Mouse (Mus musculus): Measurements from ENCODE around the gene Nt5c3b. TPM values are rescaled to one million over a fixed set of nuclear protein-coding genes. Genes with fewer than 3 reads are reported as not detected.

Nt5c3b gene
- total RNA-seq (2021) = 10 to 100 TPM; 71.4 to 77.1 TPM

DNA sequence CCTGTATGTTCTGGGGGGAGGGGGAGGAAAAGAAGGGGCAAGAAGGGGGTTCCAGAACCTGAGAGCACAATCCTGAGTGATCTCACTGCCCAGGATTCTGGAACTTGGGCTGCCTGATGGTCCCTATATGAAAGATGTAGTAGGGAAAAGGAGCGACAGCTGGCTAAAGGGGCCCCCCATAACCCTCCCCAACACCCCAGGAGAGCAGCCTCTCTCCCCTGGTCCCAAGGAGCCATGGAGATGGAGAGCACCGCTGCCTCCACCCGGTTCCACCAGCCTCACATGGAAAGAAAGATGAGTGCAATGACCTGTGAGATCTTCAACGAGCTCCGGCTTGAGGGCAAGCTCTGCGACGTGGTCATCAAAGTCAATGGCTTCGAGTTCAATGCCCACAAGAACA, at the start of gene Nt5c3b, which contains the start of gene Klhl10:
Gene Nt5c3b (minus strand): TSS at position 12 of the 400 bp plus-strand sequence.
Gene Klhl10 (plus strand): TSS at position 121 of the 400 bp plus-strand sequence.
- intact Hi-C loops (cut with DNase I) = no loop called here
- DNase-seq (ENCODE audit: extremely low spot score in 1 of 2, low spot score in 2 of 2) = no peak

DNA sequence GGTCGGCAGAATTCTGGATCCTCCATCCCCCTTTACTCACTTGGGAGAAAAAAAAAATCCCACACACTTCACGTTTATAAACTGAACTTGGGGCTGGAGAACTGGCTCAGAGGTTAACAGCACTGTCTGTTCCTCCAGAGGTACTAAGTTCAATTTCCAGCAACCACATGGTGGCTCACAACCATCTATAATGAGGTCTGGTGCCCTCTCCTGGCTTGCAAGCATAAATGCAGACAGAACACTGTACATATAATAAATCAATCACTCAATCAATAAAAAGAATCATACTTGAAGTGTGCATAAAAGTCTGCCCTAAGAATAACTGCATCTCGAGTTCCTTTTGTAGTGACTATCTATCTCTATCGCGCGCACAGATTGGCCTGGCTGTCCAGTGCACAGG, 49.3 kb upstream of the Nt5c3b start:
- intact Hi-C loops (cut with DNase I) = no loop called here

GRCm38 (mm10) chr11:100485801-100486538, 44.4 kb upstream of the Nt5c3b start:
- no peak for DNase-seq (ENCODE audit: extremely low spot score in 1 of 2, low spot score in 2 of 2)
- intact Hi-C loops (cut with DNase I) = no loop called here

More for the DNA sequence above, 49.3 kb upstream of the Nt5c3b start:
- no peak for DNase-seq (ENCODE audit: extremely low spot score in 1 of 2, low spot score in 2 of 2)

- intact Hi-C loops (cut with DNase I) = loop anchor here (5.0 kb wide), 1 partner anchor 33 kb away; no protein-coding TSS in a partner anchor
Measured at GRCm38 (mm10) chr11:100484461-100484860, 42.9 kb upstream of the Nt5c3b start.

DNA sequence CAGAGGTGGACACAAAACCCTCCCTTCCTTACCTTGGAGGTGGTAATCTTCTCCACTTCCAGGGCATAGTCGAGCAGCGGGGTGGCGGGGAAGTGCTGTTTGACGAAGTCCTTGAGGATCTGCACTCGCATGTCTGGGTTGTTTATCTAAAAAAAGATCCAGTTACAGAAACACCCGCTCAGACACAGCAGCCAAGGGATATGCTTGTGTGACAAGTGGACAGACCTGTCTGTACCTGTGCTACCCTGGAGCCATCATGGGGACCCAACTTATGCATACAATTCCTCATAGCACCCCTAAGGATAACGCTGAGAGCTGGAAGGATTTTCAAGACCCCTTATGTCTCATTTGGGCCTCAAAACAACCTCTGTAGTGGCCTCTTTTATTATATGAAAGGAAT, 37.5 kb upstream of the Nt5c3b start:
- intact Hi-C loops (cut with DNase I) = loop anchor here (2.0 to 5.0 kb wide), 2 partner anchors 22 to 102 kb away; no protein-coding TSS in a partner anchor
- no peak for DNase-seq (ENCODE audit: extremely low spot score in 1 of 2, low spot score in 2 of 2)

More at GRCm38 (mm10) chr11:100484461-100484860, 42.9 kb upstream of the Nt5c3b start:
- DNase-seq (ENCODE audit: extremely low spot score in 1 of 2, low spot score in 2 of 2) = no peak

- intact Hi-C loops (cut with DNase I) = loop anchor here (5.0 kb wide), 1 partner anchor 99 kb away; no protein-coding TSS in a partner anchor
- DNase-seq (ENCODE audit: extremely low spot score in 1 of 2, low spot score in 2 of 2) = no peak
Measured at GRCm38 (mm10) chr11:100476281-100476680, 34.7 kb upstream of the Nt5c3b start.

DNA sequence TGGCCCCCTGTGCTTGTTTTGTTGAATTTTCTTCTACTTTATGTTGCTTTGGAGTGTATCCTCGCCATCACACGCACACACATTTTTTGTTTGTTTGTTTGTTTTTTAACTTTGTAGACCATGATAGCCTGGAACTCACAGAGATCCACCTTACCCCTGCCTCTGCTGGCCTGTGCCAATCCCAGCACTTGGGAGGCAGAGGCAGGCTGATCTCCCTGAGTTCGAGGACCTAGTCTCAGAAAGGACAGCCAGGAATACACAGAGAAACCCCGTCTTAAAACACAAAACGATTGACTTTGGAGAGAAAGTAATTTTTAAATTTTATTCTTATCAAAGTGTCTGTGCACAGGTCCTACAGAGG, 31.3 kb upstream of the Nt5c3b start:
- intact Hi-C loops (cut with DNase I) = no loop called here
- DNase-seq (ENCODE audit: extremely low spot score in 1 of 2, low spot score in 2 of 2) = no peak

GRCm38 (mm10) chr11:100472197-100472934, 30.8 kb upstream of the Nt5c3b start, which contains the start of gene Klhl11:
Gene Klhl11 (minus strand): TSS chr11:100472741.
- intact Hi-C loops (cut with DNase I) = no loop called here

GRCm38 (mm10) chr11:100471352-100472196, 30.0 kb upstream of the Nt5c3b start:
- intact Hi-C loops (cut with DNase I) = no loop called here
- no peak for DNase-seq (ENCODE audit: extremely low spot score in 1 of 2, low spot score in 2 of 2)

More at GRCm38 (mm10) chr11:100472197-100472934, 30.8 kb upstream of the Nt5c3b start, which contains the start of gene Klhl11:
- DNase-seq (ENCODE audit: extremely low spot score in 1 of 2, low spot score in 2 of 2) = peak; percentile 88 to 92

DNA sequence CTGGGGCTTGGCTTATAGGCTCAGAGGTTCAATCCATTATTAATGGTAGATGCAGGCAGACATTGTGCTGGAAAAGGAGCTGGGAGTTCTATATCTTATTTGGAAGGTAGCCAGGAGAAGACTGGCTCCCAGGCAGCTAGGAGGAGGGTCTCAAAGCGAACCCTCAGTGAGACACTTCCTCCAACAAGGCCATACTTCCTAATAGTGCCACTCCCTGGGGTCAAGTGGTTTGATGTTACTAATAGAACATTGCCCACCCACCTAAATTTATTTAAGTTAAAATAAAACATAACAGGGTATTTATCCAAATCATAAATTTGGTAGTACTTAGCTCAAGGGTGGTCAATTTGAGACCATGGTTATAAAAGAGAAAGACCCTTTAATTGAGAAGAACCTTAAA, 24.2 kb upstream of the Nt5c3b start:
- DNase-seq (ENCODE audit: extremely low spot score in 1 of 2, low spot score in 2 of 2) = no peak
- intact Hi-C loops (cut with DNase I) = no loop called here

- intact Hi-C loops (cut with DNase I) = no loop called here
- DNase-seq (ENCODE audit: extremely low spot score in 1 of 2, low spot score in 2 of 2) = no peak
Measured at GRCm38 (mm10) chr11:100465229-100465792, 23.7 kb upstream of the Nt5c3b start.

- intact Hi-C loops (cut with DNase I) = loop anchor here (2.0 kb wide), 1 partner anchor 38 kb away; no protein-coding TSS in a partner anchor
- peak; percentile 29 to 34 for DNase-seq (ENCODE audit: extremely low spot score in 1 of 2, low spot score in 2 of 2)
Measured at GRCm38 (mm10) chr11:100462699-100463098, 21.1 kb upstream of the Nt5c3b start.

DNA sequence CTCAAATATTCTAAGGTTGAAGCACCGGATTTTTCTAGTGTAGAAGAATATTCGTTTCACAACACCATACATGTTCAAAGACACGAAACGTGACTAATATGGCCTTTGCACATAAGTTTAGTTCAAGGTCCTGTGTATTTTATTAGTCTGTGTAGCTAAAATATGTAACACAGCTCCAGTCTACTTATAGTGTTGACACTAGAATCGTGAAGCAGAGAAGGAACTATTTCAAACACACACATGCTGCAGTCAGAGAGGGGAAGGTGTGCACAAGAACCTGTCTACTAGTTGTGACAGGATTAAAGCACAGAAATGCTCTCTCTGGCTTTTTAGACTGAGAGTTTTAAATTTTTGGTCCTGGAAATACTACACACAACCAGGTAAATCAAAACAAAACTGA, 16.1 kb upstream of the Nt5c3b start:
- DNase-seq (ENCODE audit: extremely low spot score in 1 of 2, low spot score in 2 of 2) = no peak
- intact Hi-C loops (cut with DNase I) = no loop called here

GRCm38 (mm10) chr11:100457247-100457646, 15.6 kb upstream of the Nt5c3b start:
- intact Hi-C loops (cut with DNase I) = no loop called here
- no peak for DNase-seq (ENCODE audit: extremely low spot score in 1 of 2, low spot score in 2 of 2)

- intact Hi-C loops (cut with DNase I) = no loop called here
- no peak for DNase-seq (ENCODE audit: extremely low spot score in 1 of 2, low spot score in 2 of 2)
Measured at GRCm38 (mm10) chr11:100442625-100443024, 1.0 kb upstream of the Nt5c3b start.

- peak; percentile 79 to 92 for DNase-seq (ENCODE audit: extremely low spot score in 1 of 2, low spot score in 2 of 2)
- intact Hi-C loops (cut with DNase I) = no loop called here
Measured at GRCm38 (mm10) chr11:100440691-100441522, 701 bp downstream of the Nt5c3b start.

GRCm38 (mm10) chr11:100437901-100438300, 3.7 kb downstream of the Nt5c3b start:
- no peak for DNase-seq (ENCODE audit: extremely low spot score in 1 of 2, low spot score in 2 of 2)
- intact Hi-C loops (cut with DNase I) = no loop called here
